ENCODE assay signal across 8 mouse cellular contexts in genomic region chr10:19915301-19915700, GRCm38 (mm10). TPM values are rescaled to one million over a fixed set of nuclear protein-coding genes. Genes with fewer than 3 reads are reported as not detected.
DNase-seq lines count a peak whose midpoint lies in the region; ATAC-seq lines count a peak whose summit lies in the region.

No protein-coding gene starts in this region.

- no peak overlapping the region for H3K9ac ChIP-seq in hindbrain, embryonic 13.5 days
- no peak overlapping the region for H3K9ac ChIP-seq in forebrain, embryonic 16.5 days (replicated peaks; ENCODE audit: low read depth, low read length)
- no peak overlapping the region for H3K9ac ChIP-seq in neural tube, embryonic 14.5 days (replicated peaks; ENCODE audit: low read depth, low read length)

- H3K9me3 ChIP-seq in hindbrain, embryonic 13.5 days = no peaks in the 10 kb centered on the region
- H3K9me3 ChIP-seq in hindbrain, embryonic 10.5 days = no peaks in the 10 kb centered on the region
- H3K9me3 ChIP-seq in forebrain, embryonic 16.5 days (ENCODE audit: control insufficient read depth, low read length) = no peaks in the 10 kb centered on the region
- no peaks in the 10 kb centered on the region for H3K9me3 ChIP-seq in neural tube, embryonic 14.5 days (ENCODE audit: control insufficient read depth, low read length)

- H3K4me2 ChIP-seq in hindbrain, embryonic 13.5 days = no peak overlapping the region
- no peak overlapping the region for H3K4me2 ChIP-seq in forebrain, embryonic 16.5 days (ENCODE audit: low read length)
- H3K4me2 ChIP-seq in neural tube, embryonic 14.5 days (ENCODE audit: low read depth, low read length) = no peak overlapping the region

- H3K36me3 ChIP-seq in hindbrain, embryonic 13.5 days = no peaks in the 10 kb centered on the region
- H3K36me3 ChIP-seq in hindbrain, embryonic 10.5 days = no peaks in the 10 kb centered on the region
- no peaks in the 10 kb centered on the region for H3K36me3 ChIP-seq in forebrain, embryonic 16.5 days (ENCODE audit: control insufficient read depth, insufficient read depth)
- H3K36me3 ChIP-seq in neural tube, embryonic 14.5 days (ENCODE audit: control insufficient read depth, insufficient read depth, low read length) = no peaks in the 10 kb centered on the region

- 0 out of 2 replicates have a peak, but pooled peaks cover 11% of the 10 kb centered on the region for H3K27me3 ChIP-seq in hindbrain, embryonic 13.5 days
- 0 out of 2 replicates have a peak, but pooled peaks cover under 1% of the 10 kb centered on the region for H3K27me3 ChIP-seq in hindbrain, embryonic 10.5 days (ENCODE audit: insufficient read depth, poor library complexity, severe bottlenecking)
- H3K27me3 ChIP-seq in forebrain, embryonic 16.5 days (replicated peaks; ENCODE audit: control insufficient read depth, insufficient read depth, low read length) = no peaks in the 10 kb centered on the region
- H3K27me3 ChIP-seq in neural tube, embryonic 14.5 days (ENCODE audit: control insufficient read depth, insufficient read depth, low read length) = no peaks in the 10 kb centered on the region

- no peaks in the 10 kb centered on the region for H3K4me1 ChIP-seq in hindbrain, embryonic 13.5 days (replicated peaks)
- H3K4me1 ChIP-seq in hindbrain, embryonic 10.5 days (replicated peaks) = no peaks in the 10 kb centered on the region
- H3K4me1 ChIP-seq in forebrain, embryonic 16.5 days (replicated peaks; ENCODE audit: control insufficient read depth, insufficient read depth, low read length) = no peaks in the 10 kb centered on the region
- H3K4me1 ChIP-seq in neural tube, embryonic 14.5 days (ENCODE audit: control insufficient read depth, insufficient read depth, low read length) = no peaks in the 10 kb centered on the region

- ATAC-seq in hindbrain, embryonic 13.5 days (ENCODE audit: low FRiP score) = peak; percentile 71
- peak; percentile 71 for ATAC-seq in forebrain, embryonic 16.5 days
- peak; percentile 87 for ATAC-seq in neural tube, embryonic 14.5 days (ENCODE audit: low read depth)

- no peak for DNase-seq in hindbrain, embryonic 10.5 days (ENCODE audit: low spot score)
- DNase-seq in adrenal gland, postnatal 10 days = peak; percentile 83
- peak; percentile 79 for DNase-seq in kidney, adult 11 months
- DNase-seq in liver = peak; percentile 55
- DNase-seq in thymus, postnatal 25 days = peak; percentile 37

- H3K4me3 ChIP-seq in hindbrain, embryonic 13.5 days = no peak overlapping the region
- H3K4me3 ChIP-seq in hindbrain, embryonic 10.5 days = no peak overlapping the region
- no peak overlapping the region for H3K4me3 ChIP-seq in forebrain, embryonic 16.5 days (replicated peaks; ENCODE audit: low read length)
- no peak overlapping the region for H3K4me3 ChIP-seq in neural tube, embryonic 14.5 days (ENCODE audit: low read depth, low read length)

- no peak overlapping the region for H3K27ac ChIP-seq in hindbrain, embryonic 13.5 days
- no peak overlapping the region for H3K27ac ChIP-seq in hindbrain, embryonic 10.5 days
- no peak overlapping the region for H3K27ac ChIP-seq in forebrain, embryonic 16.5 days (ENCODE audit: low read length)
- no peak overlapping the region for H3K27ac ChIP-seq in neural tube, embryonic 14.5 days (ENCODE audit: low read depth, low read length)

- WGBS in hindbrain, embryonic 13.5 days = 67% methylated on average over 1 of the region's 1 CpGs
- WGBS in hindbrain, embryonic 10.5 days = 60% methylated on average over 1 of the region's 1 CpGs
- WGBS in forebrain, embryonic 16.5 days = 52% methylated on average over 1 of the region's 1 CpGs
- WGBS in neural tube, embryonic 14.5 days = 65% methylated on average over 1 of the region's 1 CpGs

RNA-seq across cellular contexts. Expression of gene Pex7, which starts 7.8 kb away (rescaled TPM):
- 24.8 and 30.7 TPM in 2 replicates for polyA plus RNA-seq in hindbrain, embryonic 13.5 days (2015; fragmentation: Nextera tagmentation; extraction: Ambion mirVana)
- 31.7 and 33.0 TPM in 2 replicates for polyA plus RNA-seq in hindbrain, embryonic 10.5 days (2016; fragmentation: Nextera tagmentation; extraction: Ambion mirVana)
- 10 to 100 TPM; 42.5 to 47.8 TPM for total RNA-seq in adrenal gland, postnatal 10 days (2021)
- polyA plus RNA-seq in forebrain, embryonic 16.5 days (2015; fragmentation: Nextera tagmentation; extraction: Ambion mirVana) = 23.9 and 24.3 TPM in 2 replicates
- 33.8 and 35.0 TPM in 2 replicates for polyA plus RNA-seq in neural tube, embryonic 14.5 days (2014; fragmentation: Nextera tagmentation; extraction: Ambion mirVana)

RNA-seq across cellular contexts. Expression of gene Map3k5, which starts 19.0 kb away (rescaled TPM):
- 0.65 and 0.74 TPM in 2 replicates for polyA plus RNA-seq in hindbrain, embryonic 13.5 days (2015; fragmentation: Nextera tagmentation; extraction: Ambion mirVana)
- polyA plus RNA-seq in hindbrain, embryonic 10.5 days (2016; fragmentation: Nextera tagmentation; extraction: Ambion mirVana) = 0.46 and 0.55 TPM in 2 replicates
- 10 to 100 TPM; 16.4 to 28.3 TPM for total RNA-seq in adrenal gland, postnatal 10 days (2021)
- 0.80 and 0.84 TPM in 2 replicates for polyA plus RNA-seq in forebrain, embryonic 16.5 days (2015; fragmentation: Nextera tagmentation; extraction: Ambion mirVana)
- polyA plus RNA-seq in neural tube, embryonic 14.5 days (2014; fragmentation: Nextera tagmentation; extraction: Ambion mirVana) = 1.7 and 1.9 TPM in 2 replicates
